Mouse (Mus musculus) heart, postnatal 0 days (tissue): ENCODE results near the gene Rfk. TPM values are rescaled to one million over a fixed set of nuclear protein-coding genes. Genes with fewer than 3 reads are reported as not detected.

Experiments used
- ATAC-seq: fragments of 200-750 bp; cut with Nextera tagmentation; 2 replicates; pipeline ENCODE4 v1.8.0; 2017; ENCODE audit warnings: low read depth, moderate number of reproducible peaks, moderate library complexity; ENCODE audit not compliant: insufficient read depth
- DNase-seq: peaks from one replicate; pipeline ENCODE4 v3.0.0-alpha.2; 2016; ENCODE audit warnings: low spot score
- H3K27ac ChIP-seq: fragments of 300-500 bp; sonication (generic); 2 replicates; pipeline ENCODE4 v1.5.1; 2014; ENCODE audit warnings: low read depth, mild to moderate bottlenecking
- H3K27me3 ChIP-seq: fragments of 300-500 bp; sonication (generic); 2 replicates; pipeline ENCODE4 v1.6.1; 2014; ENCODE audit warnings: low read length, mixed read lengths; ENCODE audit not compliant: control insufficient read depth, insufficient read depth
- H3K36me3 ChIP-seq: fragments of 300-500 bp; sonication (generic); replicated peaks from 2 replicates; pipeline ENCODE4 v1.6.1; 2014; ENCODE audit warnings: low read length, mixed read lengths; ENCODE audit not compliant: control insufficient read depth, insufficient read depth
- H3K4me1 ChIP-seq: fragments of 300-500 bp; sonication (generic); 2 replicates; pipeline ENCODE4 v1.6.1; 2014; ENCODE audit warnings: antibody characterized with exemption; ENCODE audit not compliant: control insufficient read depth, insufficient read depth
- H3K4me2 ChIP-seq: fragments of 300-500 bp; sonication (generic); 2 replicates; pipeline ENCODE4 v1.6.1; 2014; ENCODE audit warnings: low read depth, mild to moderate bottlenecking, low read length, moderate library complexity
- H3K4me3 ChIP-seq: fragments of 300-500 bp; sonication (generic); 2 replicates; pipeline ENCODE4 v1.5.1; 2014; ENCODE audit warnings: low read depth, low read length
- H3K9ac ChIP-seq: fragments of 300-500 bp; sonication (generic); replicated peaks from 2 replicates; pipeline ENCODE4 v1.6.1; 2014; ENCODE audit warnings: low read depth, low read length, mixed read lengths
- H3K9me3 ChIP-seq: fragments of 300-500 bp; sonication (generic); replicated peaks from 2 replicates; pipeline ENCODE4 v1.6.1; 2016; ENCODE audit warnings: low read length; ENCODE audit not compliant: control insufficient read depth
- CTCF ChIP-seq: IDR thresholded peaks from 2 replicates; pipeline ENCODE4 v1.5.1; 2016; ENCODE audit warnings: antibody characterized with exemption, control low read depth, low read depth
- EP300 ChIP-seq: IDR thresholded peaks from 2 replicates; pipeline ENCODE4 v1.6.1; 2016; ENCODE audit warnings: antibody characterized with exemption, low read depth
- WGBS: fragments of 180-500 bp; shearing (Covaris S2); extraction: QIAGEN DNeasy Blood & Tissue Kit; methylation state at CpG from one replicate; pipeline ENCODE4 v1.1.7; 2014; 5-methylcytosine and 5-hydroxymethylcytosine counted together
- polyA plus RNA-seq: library from polyadenylated mRNA; unstranded; fragments of >200 nt; fragmentation: Nextera tagmentation; extraction: Ambion mirVana; gene quantifications from 2 replicates; pipeline ENCODE4 v1.2.1, GENCODE M21; 2015
- total RNA-seq: library from RNA; depleted of rRNA; stranded (reverse); fragments of >200 nt; gene quantifications from 2 replicates; pipeline ENCODE4 v1.2.3, GENCODE M21; 2014; ENCODE audit warnings: low replicate concordance

Rfk gene
- total and polyA plus RNA-seq, 2 experiments from 2014 or later, result 51.0 to 66.2 TPM

- no peak overlapping the region for H3K27ac ChIP-seq
- ATAC-seq, result no peak
- H3K4me2 ChIP-seq, result no peak overlapping the region
- H3K4me3 ChIP-seq, result no peak overlapping the region
- H3K27me3 ChIP-seq, result no peaks in the 10 kb centered on the region
- no peaks in the 10 kb centered on the region for H3K9me3 ChIP-seq
- no peaks in the 10 kb centered on the region for H3K36me3 ChIP-seq
- DNase-seq, result no peak
- WGBS, result 75% methylated on average over 5 of the region's 5 CpGs
- no peak overlapping the region for H3K9ac ChIP-seq
- TF ChIP-seq CTCF (no peak), EP300 (no peak)
- no peaks in the 10 kb centered on the region for H3K4me1 ChIP-seq
Measured at GRCm38 (mm10) chr19:17410465-17411065, 16.7 kb downstream of the Rfk start.

- Histone ChIP-seq H3K4me2 (no peak overlapping the region), H3K27ac (no peak overlapping the region), H3K27me3 (no peaks in the 10 kb centered on the region), H3K4me3 (no peak overlapping the region), H3K9ac (no peak overlapping the region), H3K4me1 (no peaks in the 10 kb centered on the region), H3K36me3 (no peaks in the 10 kb centered on the region), H3K9me3 (no peaks in the 10 kb centered on the region)
- WGBS, result 57% methylated on average over 4 of the region's 4 CpGs
- ATAC-seq (no peak), DNase-seq (no peak)
- TF ChIP-seq EP300 (no peak), CTCF (no peak)
Measured at GRCm38 (mm10) chr19:17412915-17413459, 19.1 kb downstream of the Rfk start.

DNA sequence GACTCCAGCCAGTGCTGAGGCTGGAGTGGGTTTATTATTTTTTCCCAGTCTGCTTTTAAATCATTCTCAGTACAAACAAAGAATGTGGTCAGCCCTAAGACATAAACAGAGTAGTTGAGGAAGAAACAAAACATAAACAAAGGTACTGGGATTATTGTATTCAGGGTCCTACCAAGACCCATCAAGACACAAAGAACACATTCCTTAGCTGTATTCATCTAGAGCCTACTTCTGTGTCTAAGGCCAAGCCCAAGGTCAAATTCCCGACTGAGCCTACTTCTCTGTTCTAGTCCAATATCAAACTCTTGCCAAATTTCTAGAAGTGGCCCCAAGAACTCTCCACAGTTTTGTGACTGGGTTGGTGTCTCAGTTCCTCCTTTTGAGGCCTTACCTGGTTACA, 24.0 kb downstream of the Rfk start:
- no peak for ATAC-seq
- no peak overlapping the region for H3K4me2 ChIP-seq
- WGBS, result 68% methylated on average over 1 of the region's 1 CpGs
- TF ChIP-seq CTCF, result no peak
- TF ChIP-seq EP300, result no peak
- H3K9me3 ChIP-seq, result no peaks in the 10 kb centered on the region
- no peak overlapping the region for H3K4me3 ChIP-seq
- H3K4me1 ChIP-seq, result no peaks in the 10 kb centered on the region
- H3K27ac ChIP-seq, result no peak overlapping the region
- H3K27me3 ChIP-seq, result no peaks in the 10 kb centered on the region
- no peak for DNase-seq
- no peak overlapping the region for H3K9ac ChIP-seq
- no peaks in the 10 kb centered on the region for H3K36me3 ChIP-seq

- H3K36me3 ChIP-seq, result no peaks in the 10 kb centered on the region
- no peaks in the 10 kb centered on the region for H3K9me3 ChIP-seq
- no peak overlapping the region for H3K27ac ChIP-seq
- 21% methylated on average over 3 of the region's 3 CpGs for WGBS
- H3K4me3 ChIP-seq, result no peak overlapping the region
- no peaks in the 10 kb centered on the region for H3K4me1 ChIP-seq
- no peak for DNase-seq
- ATAC-seq, result no peak
- TF ChIP-seq CTCF (no peak), EP300 (no peak)
- H3K27me3 ChIP-seq, result no peaks in the 10 kb centered on the region
- H3K4me2 ChIP-seq, result no peak overlapping the region
- no peak overlapping the region for H3K9ac ChIP-seq
Measured at GRCm38 (mm10) chr19:17423306-17423705, 29.5 kb downstream of the Rfk start.

DNA sequence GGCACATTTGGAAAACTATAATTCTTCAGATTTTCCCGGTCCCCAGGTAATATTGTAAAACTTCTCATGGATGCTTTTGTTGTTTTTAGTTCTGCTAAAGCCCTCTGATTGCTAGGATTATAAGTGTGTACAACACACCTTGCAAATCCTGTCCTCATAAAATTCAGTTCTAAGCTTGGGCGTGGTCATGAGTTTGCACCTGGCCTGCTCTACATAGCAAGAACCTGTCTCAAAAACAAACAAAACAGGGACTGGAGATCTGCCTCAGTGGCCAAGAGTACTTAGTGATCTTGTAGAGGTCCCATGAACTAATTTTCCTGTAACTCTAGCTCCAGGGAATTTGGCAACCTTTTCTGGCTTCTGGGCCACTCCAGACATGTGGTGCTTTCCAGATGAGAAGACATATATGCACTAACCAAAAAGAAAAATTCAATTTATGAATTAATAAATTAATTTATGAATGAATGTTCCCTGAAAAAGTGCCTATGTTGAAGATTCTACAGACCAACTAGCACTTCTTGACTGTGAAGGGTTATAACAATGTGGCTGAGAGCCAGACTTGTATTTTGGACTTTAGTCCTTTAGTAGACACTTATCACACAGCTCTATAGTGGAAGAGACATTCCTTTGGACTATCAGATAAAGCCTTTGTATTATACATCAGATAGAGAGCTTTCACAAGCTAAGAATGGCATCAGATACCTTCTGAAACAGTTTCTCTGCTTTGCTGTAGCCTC, 34.1 kb downstream of the Rfk start:
- 86% methylated on average over 2 of the region's 2 CpGs for WGBS

More for the DNA sequence above, 34.1 kb downstream of the Rfk start:
- no peak overlapping the region for H3K9ac ChIP-seq
- H3K4me3 ChIP-seq, result no peak overlapping the region
- ATAC-seq, result no peak
- H3K27me3 ChIP-seq, result no peaks in the 10 kb centered on the region
- H3K27ac ChIP-seq, result no peak overlapping the region
- H3K36me3 ChIP-seq, result no peaks in the 10 kb centered on the region
- TF ChIP-seq CTCF (no peak), EP300 (no peak)
- no peaks in the 10 kb centered on the region for H3K9me3 ChIP-seq
- H3K4me1 ChIP-seq, result no peaks in the 10 kb centered on the region
- DNase-seq, result no peak
- H3K4me2 ChIP-seq, result no peak overlapping the region
